Mouse (Mus musculus): Measurements from ENCODE around the gene Gm45234. TPM values are rescaled to one million over a fixed set of nuclear protein-coding genes. Genes with fewer than 3 reads are reported as not detected.
"Not testable (repeated sequence)": the region's sequence is repeated elsewhere in the genome, so short reads cannot be mapped to it uniquely, and the experiment has no call there.

The Gm45234 gene
- total RNA-seq (2014; rRNA removed): 0.26 TPM in 1 of 2 replicates, not detected in the other
- polyA plus RNA-seq (2015; fragmentation: Nextera tagmentation; extraction: Ambion mirVana): not detected in 2 replicates

- DNase-seq (ENCODE audit: low spot score) (peak; percentile 80), ATAC-seq (peak; percentile 50)
- Histone ChIP-seq H3K4me1 (ENCODE audit: insufficient read depth, low read length) (peaks cover 34% of the 10 kb centered on the region), H3K4me2 (ENCODE audit: low read depth, low read length) (peak within 1 kb of the TSS; percentile 85), H3K9ac (replicated peaks; ENCODE audit: low read length) (peak within 1 kb of the TSS; percentile 94), H3K27me3 (ENCODE audit: insufficient read depth, low read length) (no peaks in the 10 kb centered on the region), H3K27ac (peak within 1 kb of the TSS; percentile 97), H3K4me3 (ENCODE audit: low read length) (peak within 1 kb of the TSS; percentile 85), H3K36me3 (ENCODE audit: insufficient read depth, low read length) (no peaks in the 10 kb centered on the region), H3K9me3 (ENCODE audit: low read length) (no peaks in the 10 kb centered on the region)
- no peak for TF ChIP-seq CTCF (IDR thresholded peaks at IDR 0.05; ENCODE audit: low read depth)
- WGBS: 2% methylated on average over 41 of the region's 100 CpGs
These were observed at the start of gene Gm45234, which contains the start of gene Atn1 for GRCm38 (mm10) chr6:124755831-124756595. Gm45234 (minus strand) TSS chr6:124756021. Atn1 (minus strand) TSS chr6:124756524.

GRCm38 (mm10) chr6:124804341-124804740, 48.5 kb upstream of the Gm45234 start:
- 87% methylated on average over 3 of the region's 3 CpGs for WGBS
- no peak for TF ChIP-seq CTCF (IDR thresholded peaks at IDR 0.05; ENCODE audit: low read depth)
- no peak overlapping the region for H3K4me2 ChIP-seq (ENCODE audit: low read depth, low read length)
- H3K4me3 ChIP-seq (ENCODE audit: low read length): no peak overlapping the region
- peaks cover 6% of the 10 kb centered on the region for H3K4me1 ChIP-seq (ENCODE audit: insufficient read depth, low read length)
- H3K27ac ChIP-seq: no peak overlapping the region
- ATAC-seq: no peak
- DNase-seq (ENCODE audit: low spot score): no peak
- no peak overlapping the region for H3K9ac ChIP-seq (replicated peaks; ENCODE audit: low read length)
- H3K27me3 ChIP-seq (ENCODE audit: insufficient read depth, low read length): no peaks in the 10 kb centered on the region
- H3K9me3 ChIP-seq (ENCODE audit: low read length): no peaks in the 10 kb centered on the region
- no peaks in the 10 kb centered on the region for H3K36me3 ChIP-seq (ENCODE audit: insufficient read depth, low read length)

- not testable (repeated sequence) for DNase-seq (ENCODE audit: low spot score); H3K36me3 ChIP-seq (ENCODE audit: insufficient read depth, low read length); H3K27me3 ChIP-seq (ENCODE audit: insufficient read depth, low read length); H3K4me3 ChIP-seq (ENCODE audit: low read length); H3K9me3 ChIP-seq (ENCODE audit: low read length); H3K4me2 ChIP-seq (ENCODE audit: low read depth, low read length); ATAC-seq; H3K9ac ChIP-seq (replicated peaks; ENCODE audit: low read length); H3K27ac ChIP-seq; H3K4me1 ChIP-seq (ENCODE audit: insufficient read depth, low read length)
- WGBS: 97% methylated on average over 4 of the region's 4 CpGs
These were observed 47.9 kb upstream of the Gm45234 start for GRCm38 (mm10) chr6:124803691-124804090.

- no peak for DNase-seq (ENCODE audit: low spot score)
- H3K9ac ChIP-seq (replicated peaks; ENCODE audit: low read length): no peak overlapping the region
These were observed 47.2 kb upstream of the Gm45234 start for GRCm38 (mm10) chr6:124803061-124803460.

DNA sequence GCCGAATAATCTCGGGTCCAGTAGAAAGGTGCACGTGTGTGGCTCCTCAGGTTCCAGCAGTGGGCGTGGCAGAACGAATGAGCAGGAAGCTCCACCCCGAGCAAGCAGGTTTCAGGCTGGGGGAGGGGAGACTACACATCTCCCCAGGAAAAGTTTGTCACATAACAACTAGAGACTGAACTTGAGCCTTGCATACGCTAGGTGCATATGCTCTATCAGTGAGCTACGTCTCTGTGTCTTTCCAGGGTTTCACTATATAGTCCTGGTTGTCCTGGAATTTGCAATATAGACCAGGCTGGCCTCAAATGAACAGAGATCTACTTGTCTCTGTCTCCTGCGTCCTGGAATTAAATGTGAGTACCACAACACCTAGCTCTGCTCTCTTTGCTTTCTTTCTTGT, 46.6 kb upstream of the Gm45234 start:
- H3K4me3 ChIP-seq (ENCODE audit: low read length); H3K9me3 ChIP-seq (ENCODE audit: low read length); H3K9ac ChIP-seq (replicated peaks; ENCODE audit: low read length); H3K27ac ChIP-seq; H3K27me3 ChIP-seq (ENCODE audit: insufficient read depth, low read length); H3K36me3 ChIP-seq (ENCODE audit: insufficient read depth, low read length); H3K4me2 ChIP-seq (ENCODE audit: low read depth, low read length); ATAC-seq; H3K4me1 ChIP-seq (ENCODE audit: insufficient read depth, low read length); DNase-seq (ENCODE audit: low spot score): not testable (repeated sequence)
- 38% methylated on average over 3 of the region's 9 CpGs for WGBS

More at GRCm38 (mm10) chr6:124803061-124803460, 47.2 kb upstream of the Gm45234 start:
- H3K4me2 ChIP-seq (ENCODE audit: low read depth, low read length): no peak overlapping the region
- H3K36me3 ChIP-seq (ENCODE audit: insufficient read depth, low read length): no peaks in the 10 kb centered on the region
- WGBS: 73% methylated on average over 3 of the region's 3 CpGs
- no peaks in the 10 kb centered on the region for H3K27me3 ChIP-seq (ENCODE audit: insufficient read depth, low read length)
- no peak for ATAC-seq
- no peaks in the 10 kb centered on the region for H3K9me3 ChIP-seq (ENCODE audit: low read length)
- TF ChIP-seq CTCF (IDR thresholded peaks at IDR 0.05; ENCODE audit: low read depth): no peak
- no peak overlapping the region for H3K27ac ChIP-seq
- peaks cover 6% of the 10 kb centered on the region for H3K4me1 ChIP-seq (ENCODE audit: insufficient read depth, low read length)
- H3K4me3 ChIP-seq (ENCODE audit: low read length): no peak overlapping the region

- H3K36me3 ChIP-seq (ENCODE audit: insufficient read depth, low read length): no peaks in the 10 kb centered on the region
- no peaks in the 10 kb centered on the region for H3K9me3 ChIP-seq (ENCODE audit: low read length)
- H3K4me2 ChIP-seq (ENCODE audit: low read depth, low read length): no peak overlapping the region
- H3K4me3 ChIP-seq (ENCODE audit: low read length): no peak overlapping the region
- H3K9ac ChIP-seq (replicated peaks; ENCODE audit: low read length): no peak overlapping the region
- no peaks in the 10 kb centered on the region for H3K27me3 ChIP-seq (ENCODE audit: insufficient read depth, low read length)
- ATAC-seq (no peak), DNase-seq (ENCODE audit: low spot score) (no peak)
- WGBS: 79% methylated on average over 2 of the region's 2 CpGs
- H3K27ac ChIP-seq: no peak overlapping the region
- H3K4me1 ChIP-seq (ENCODE audit: insufficient read depth, low read length): no peaks in the 10 kb centered on the region
- TF ChIP-seq CTCF (IDR thresholded peaks at IDR 0.05; ENCODE audit: low read depth): no peak
These were observed 40.4 kb upstream of the Gm45234 start for GRCm38 (mm10) chr6:124796200-124796599.

GRCm38 (mm10) chr6:124795781-124796180, 40.0 kb upstream of the Gm45234 start:
- Histone ChIP-seq H3K4me2 (ENCODE audit: low read depth, low read length) (no peak overlapping the region), H3K36me3 (ENCODE audit: insufficient read depth, low read length) (no peaks in the 10 kb centered on the region), H3K9ac (replicated peaks; ENCODE audit: low read length) (no peak overlapping the region), H3K27ac (no peak overlapping the region), H3K4me1 (ENCODE audit: insufficient read depth, low read length) (no peaks in the 10 kb centered on the region), H3K27me3 (ENCODE audit: insufficient read depth, low read length) (no peaks in the 10 kb centered on the region), H3K4me3 (ENCODE audit: low read length) (no peak overlapping the region), H3K9me3 (ENCODE audit: low read length) (no peaks in the 10 kb centered on the region)
- DNase-seq (ENCODE audit: low spot score): no peak
- 60% methylated on average over 4 of the region's 4 CpGs for WGBS
- ATAC-seq: no peak
- TF ChIP-seq CTCF (IDR thresholded peaks at IDR 0.05; ENCODE audit: low read depth): no peak

All from hindbrain, postnatal 0 days (tissue).